Mouse (Mus musculus): ENCODE measurements around the gene Olfr330.
"Not testable (repeated sequence)": the region's sequence is repeated elsewhere in the genome, so short reads cannot be mapped to it uniquely, and the experiment has no call there.

Olfr330 gene

GRCm38 (mm10) chr11:58534736-58535135 lies at the start of gene Olfr330:
Olfr330 (minus strand) TSS chr11:58534836.
- not testable (repeated sequence) for DNase-seq (ENCODE audit: low read depth)

GRCm38 (mm10) chr11:58578636-58579035 lies 44.0 kb upstream of the Olfr330 start:
- DNase-seq (ENCODE audit: low read depth): no peak

- DNase-seq (ENCODE audit: low read depth): no peak
These were observed 42.8 kb upstream of the Olfr330 start, which contains the start of gene Olfr325 for GRCm38 (mm10) chr11:58577430-58577829. Olfr325 (plus strand) TSS chr11:58577730.

- DNase-seq (ENCODE audit: low read depth): no peak
These were observed 35.8 kb upstream of the Olfr330 start, which contains the start of gene Olfr224 for GRCm38 (mm10) chr11:58570405-58570804. Olfr224 (minus strand) TSS chr11:58570553.

GRCm38 (mm10) chr11:58555536-58555935 lies 20.9 kb upstream of the Olfr330 start, which contains the start of gene Olfr328:
Olfr328 (minus strand) TSS chr11:58555636.
- DNase-seq (ENCODE audit: low read depth): no peak

GRCm38 (mm10) chr11:58546322-58546721 lies 11.7 kb upstream of the Olfr330 start, which contains the start of gene Olfr329-ps:
Olfr329-ps (minus strand) TSS chr11:58546422.
- DNase-seq (ENCODE audit: low read depth): no peak

- not testable (repeated sequence) for DNase-seq (ENCODE audit: low read depth)
These were observed 14.9 kb downstream of the Olfr330 start for GRCm38 (mm10) chr11:58519756-58520155.

GRCm38 (mm10) chr11:58518916-58519315 lies 15.7 kb downstream of the Olfr330 start:
- DNase-seq (ENCODE audit: low read depth): not testable (repeated sequence)

- DNase-seq (ENCODE audit: low read depth): not testable (repeated sequence)
These were observed 25.6 kb downstream of the Olfr330 start for GRCm38 (mm10) chr11:58509058-58509457.

- DNase-seq (ENCODE audit: low read depth): not testable (repeated sequence)
These were observed 32.2 kb downstream of the Olfr330 start, which contains the start of gene Olfr331 for GRCm38 (mm10) chr11:58502472-58502871. Olfr331 (minus strand) TSS chr11:58502572.

- no peak for DNase-seq (ENCODE audit: low read depth)
These were observed 35.3 kb downstream of the Olfr330 start for GRCm38 (mm10) chr11:58499290-58499689.

GRCm38 (mm10) chr11:58498761-58499160 lies 35.9 kb downstream of the Olfr330 start:
- DNase-seq (ENCODE audit: low read depth): no peak

GRCm38 (mm10) chr11:58492455-58492854 lies 42.2 kb downstream of the Olfr330 start, which contains the start of gene Olfr332:
Olfr332 (minus strand) TSS chr11:58492555.
- DNase-seq (ENCODE audit: low read depth): no peak

Data from c-Kit-positive CD71-positive TER-119-negative erythroid progenitor cells, embryonic 14.5 days (primary cell).